Mouse (Mus musculus): ENCODE data around the gene Ngfr.

DNA sequence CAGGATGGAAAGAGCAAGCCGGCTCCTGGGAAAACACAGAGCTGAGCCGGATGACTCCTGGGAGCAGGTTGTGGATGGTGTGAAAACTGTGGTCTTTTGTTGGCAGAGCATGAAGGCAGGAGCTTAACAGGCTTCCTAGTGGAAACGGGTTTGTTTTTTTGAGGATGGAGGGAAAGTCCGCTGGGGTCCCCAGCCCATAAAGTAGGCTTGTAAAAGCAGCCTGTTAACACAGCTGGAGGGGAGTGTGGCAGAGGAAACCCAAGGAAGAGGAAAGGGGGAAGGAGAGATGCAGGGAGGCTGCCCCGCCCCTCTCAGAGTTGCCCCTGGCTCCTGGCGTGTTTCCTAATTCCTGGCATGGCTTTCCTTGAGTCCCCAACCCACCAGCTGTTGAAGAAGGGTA is 8.1 kb downstream of the Ngfr start:
- TF ChIP-seq CTCF (IDR thresholded peaks at IDR 0.05; ENCODE audit: control insufficient read depth, insufficient read depth, low read length) (no peak), POLR2A (IDR thresholded peaks at IDR 0.05; ENCODE audit: borderline replicate concordance, control insufficient read depth, low read depth, low read length) (no peak)

All from bone marrow, adult 2 months (tissue).